Mouse (Mus musculus): ENCODE data around the gene Twist2.

- TF ChIP-seq ZC3H11A (IDR thresholded peaks at IDR 0.05; ENCODE audit: borderline replicate concordance, low read depth, low read length) (no peak), ZNF384 (IDR thresholded peaks at IDR 0.05; ENCODE audit: low read depth, low read length) (no peak), HCFC1 (IDR thresholded peaks at IDR 0.05; ENCODE audit: borderline replicate concordance, insufficient read depth, low read length) (no peak), CHD2 (IDR thresholded peaks at IDR 0.05; ENCODE audit: low read depth, low read length) (no peak)
Measured at GRCm38 (mm10) chr1:91802406-91803121, 1.3 kb downstream of the Twist2 start.

Data from ES-E14 (cell line).